Mouse (Mus musculus) liver, adult 2 months (tissue): ENCODE data around the gene Tenm2.

Experiments
- CTCF ChIP-seq: fragments of 200-500 bp; IDR thresholded peaks from 2 replicates; pipeline ENCODE4 v1.5.1; 2011; ENCODE audit warnings: low read depth, low read length, control low read depth
- POLR2A ChIP-seq: fragments of 200-500 bp; IDR thresholded peaks from 2 replicates; pipeline ENCODE4 v1.6.1; 2011; ENCODE audit warnings: low read length, control low read depth; ENCODE audit not compliant: insufficient read depth; ENCODE audit errors: extremely low read depth

DNA sequence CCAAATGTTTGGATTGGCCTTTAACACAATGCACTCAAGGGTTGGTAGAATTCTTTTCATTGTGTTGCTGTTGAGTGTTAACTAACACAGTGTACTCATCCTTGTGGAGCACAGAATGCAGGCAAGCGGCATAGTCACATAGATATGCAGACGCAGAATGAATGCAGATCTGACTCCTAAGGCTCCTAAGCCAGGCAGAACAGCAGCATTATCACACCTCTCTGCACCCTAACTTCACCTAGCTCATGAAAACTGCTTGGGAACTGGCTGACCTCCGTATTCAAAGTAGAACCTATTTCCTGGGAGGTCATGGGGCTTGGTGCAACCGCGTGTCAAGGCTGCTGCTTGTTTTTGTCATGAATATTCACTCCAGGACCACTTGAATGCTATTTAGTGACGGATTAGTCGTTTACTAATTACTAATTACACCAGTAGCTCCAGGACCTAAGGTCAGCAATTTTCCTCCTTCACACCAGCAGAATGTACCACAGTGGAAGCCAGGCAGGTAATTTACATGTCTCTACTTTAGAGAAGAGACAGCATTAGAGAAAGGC lies 295.1 kb downstream of the Tenm2 start:
- TF ChIP-seq CTCF = no peak
- no peak for TF ChIP-seq POLR2A
